29 mouse cellular contexts compared by ENCODE assay signal in genomic region chr9:32744288-32744687, GRCm38 (mm10).
A peak's percentile ranks its signal among the peaks of the same experiment; 100 is the strongest.
DNase-seq lines count a peak whose midpoint lies in the region; ATAC-seq and TF ChIP-seq lines count a peak whose summit lies in the region.
"Had no signal": no experiment of that assay in that cellular context is flagged by ENCODE, and none has a peak within 500 bp of the region (broad histone marks: within the 10 kb centered on the region; RNA-seq: fewer than 3 reads in every experiment).

No protein-coding gene starts in this region.

- H3K36me3 ChIP-seq in heart, adult 2 months (ENCODE audit: control insufficient read depth, insufficient read depth, low read length), result peaks cover 51% of the 10 kb centered on the region
- peaks cover 40% of the 10 kb centered on the region for H3K36me3 ChIP-seq in kidney, embryonic 15.5 days
- peaks cover 72% of the 10 kb centered on the region for H3K36me3 ChIP-seq in thymus, adult 2 months (ENCODE audit: control insufficient read depth, insufficient read depth, low read length)
- no peaks in the 10 kb centered on the region for H3K36me3 ChIP-seq in myocyte (ENCODE audit: control insufficient read depth, insufficient read depth)
- H3K36me3 ChIP-seq: embryonic facial prominence, embryonic 15.5 days; forebrain, embryonic 12.5 days; G1E; hindbrain, embryonic 10.5 days; hindbrain, embryonic 15.5 days; liver, embryonic 13.5 days; neural tube, embryonic 12.5 days had no signal

- DNase-seq in heart, adult 2 months, result no peak
- DNase-seq in heart, adult 9 months (ENCODE audit: low spot score in 2 of 2), result no peak
- DNase-seq in kidney, postnatal 4 days, result no peak
- no peak for DNase-seq in thymus, adult 2 months
- DNase-seq in thymus, adult 18-20 months, result no peak
- no peak for DNase-seq in natural killer cell, adult 2 months (ENCODE audit: low spot score in 2 of 2)
- DNase-seq: adrenal gland, postnatal 10 days; cerebellum, adult 8-10 months; cerebellum, postnatal 25 days; forebrain, postnatal 0 days; gastrocnemius, postnatal 14 days; kidney, adult 11 months; kidney, postnatal 36 days; left cerebral cortex, postnatal 4 days; liver, embryonic 13.5 days; lung, adult 2 months; lung, postnatal 10 days; midbrain, embryonic 14.5 days; right cerebral cortex, adult 18-20 months had no signal

- no peak for TF ChIP-seq EP300 in heart, adult 2 months (IDR thresholded peaks at IDR 0.05; ENCODE audit: insufficient read depth, low read depth, low read length)

- no peak for TF ChIP-seq CTCF in heart, adult 2 months (IDR thresholded peaks at IDR 0.05)
- TF ChIP-seq CTCF in thymus, adult 2 months (IDR thresholded peaks at IDR 0.05; ENCODE audit: borderline replicate concordance, control insufficient read depth, extremely low read depth, insufficient read depth, low read length, poor library complexity), result no peak

- no peaks in the 10 kb centered on the region; the same call in none of the 2 replicates for H3K79me2 ChIP-seq in heart, adult 2 months (replicated peaks; ENCODE audit: control insufficient read depth, insufficient read depth, low read length)
- no peaks in the 10 kb centered on the region for H3K79me2 ChIP-seq in myocyte (ENCODE audit: control insufficient read depth, insufficient read depth)

- no peaks in the 10 kb centered on the region for H3K27me3 ChIP-seq in heart, adult 2 months (ENCODE audit: control insufficient read depth, insufficient read depth, low read length)
- H3K27me3 ChIP-seq in kidney, embryonic 15.5 days, result no peaks in the 10 kb centered on the region
- H3K27me3 ChIP-seq in thymus, adult 2 months (ENCODE audit: control insufficient read depth, insufficient read depth, low read length), result no peaks in the 10 kb centered on the region
- no peaks in the 10 kb centered on the region for H3K27me3 ChIP-seq in myocyte (ENCODE audit: control insufficient read depth, insufficient read depth, insufficient read length)
- H3K27me3 ChIP-seq: embryonic facial prominence, embryonic 15.5 days; forebrain, embryonic 12.5 days; hindbrain, embryonic 15.5 days; liver, embryonic 13.5 days; neural tube, embryonic 12.5 days had no signal

- H3K9me3 ChIP-seq in kidney, embryonic 15.5 days (replicated peaks), result no peaks in the 10 kb centered on the region
- H3K9me3 ChIP-seq: embryonic facial prominence, embryonic 10.5 days; embryonic facial prominence, embryonic 15.5 days; forebrain, embryonic 12.5 days; hindbrain, embryonic 10.5 days; hindbrain, embryonic 15.5 days; liver, embryonic 13.5 days; neural tube, embryonic 12.5 days had no signal

- no peak overlapping the region for H3K4me2 ChIP-seq in kidney, embryonic 15.5 days
- H3K4me2 ChIP-seq in myocyte (ENCODE audit: low read depth), result no peak overlapping the region
- H3K4me2 ChIP-seq: embryonic facial prominence, embryonic 15.5 days; forebrain, embryonic 12.5 days; hindbrain, embryonic 15.5 days; liver, embryonic 13.5 days; neural tube, embryonic 12.5 days had no signal

- ATAC-seq in kidney, embryonic 15.5 days (replicated peaks; ENCODE audit: low FRiP score), result no peak
- ATAC-seq: forebrain, postnatal 0 days had no signal

- 45% methylated on average over 9 of the region's 9 CpGs for WGBS in heart, adult 2 months
- 70% methylated on average over 9 of the region's 9 CpGs for WGBS in kidney, embryonic 15.5 days
- 80% methylated on average over 9 of the region's 9 CpGs for WGBS in thymus, adult 2 months

- intact Hi-C loops in heart, adult 2 months (cut with DNase I), result loop anchor here (5.0 kb wide), 1 partner anchor 333 kb away; no protein-coding TSS in a partner anchor

- no peak for TF ChIP-seq POLR2A in heart, adult 2 months (IDR thresholded peaks at IDR 0.05; ENCODE audit: insufficient read depth, low read depth, low read length)
- no peak for TF ChIP-seq POLR2A in thymus, adult 2 months (IDR thresholded peaks at IDR 0.05; ENCODE audit: control insufficient read depth, extremely low read depth, insufficient read depth, low read length, poor library complexity)
- TF ChIP-seq POLR2A in myocyte (IDR thresholded peaks at IDR 0.05; ENCODE audit: insufficient read length, low read depth), result no peak

- H3K9ac ChIP-seq in heart, adult 2 months (ENCODE audit: low read depth, low read length), result no peak overlapping the region
- H3K9ac ChIP-seq in kidney, embryonic 15.5 days, result no peak overlapping the region
- H3K9ac ChIP-seq: embryonic facial prominence, embryonic 15.5 days; forebrain, embryonic 12.5 days; forebrain, postnatal 0 days; hindbrain, embryonic 15.5 days; liver, embryonic 13.5 days; neural tube, embryonic 12.5 days had no signal

- H3K27ac ChIP-seq in heart, adult 2 months, result peak overlapping the region; percentile 52
- peak overlapping the region; percentile 90 for H3K27ac ChIP-seq in kidney, embryonic 15.5 days
- peak overlapping the region; percentile 82 for H3K27ac ChIP-seq in thymus, adult 2 months (ENCODE audit: control insufficient read depth, insufficient read depth, low read length)
- H3K27ac ChIP-seq: embryonic facial prominence, embryonic 10.5 days; embryonic facial prominence, embryonic 15.5 days; forebrain, embryonic 12.5 days; hindbrain, embryonic 10.5 days; hindbrain, embryonic 15.5 days; liver, embryonic 13.5 days; macrophage; neural tube, embryonic 12.5 days had no signal

- H3ac ChIP-seq in myocyte (ENCODE audit: control insufficient read depth, insufficient read length), result no peak overlapping the region

- no peak overlapping the region for H3K4me3 ChIP-seq in heart, adult 2 months
- H3K4me3 ChIP-seq in kidney, embryonic 15.5 days (replicated peaks), result no peak overlapping the region
- H3K4me3 ChIP-seq in thymus, adult 2 months (ENCODE audit: control insufficient read depth, insufficient read depth, low read length), result no peak overlapping the region
- H3K4me3 ChIP-seq in myocyte, result no peak overlapping the region
- H3K4me3 ChIP-seq: embryonic facial prominence, embryonic 10.5 days; embryonic facial prominence, embryonic 15.5 days; forebrain, embryonic 12.5 days; hindbrain, embryonic 10.5 days; hindbrain, embryonic 15.5 days; liver, embryonic 13.5 days; neural tube, embryonic 12.5 days had no signal

- H3K4me1 ChIP-seq in heart, adult 2 months (ENCODE audit: control insufficient read depth, insufficient read depth, low read length), result peaks cover 42% of the 10 kb centered on the region
- H3K4me1 ChIP-seq in kidney, embryonic 15.5 days, result peaks cover 48% of the 10 kb centered on the region
- H3K4me1 ChIP-seq in thymus, adult 2 months (replicated peaks; ENCODE audit: control insufficient read depth, insufficient read depth, low read length), result peaks cover 60% of the 10 kb centered on the region
- H3K4me1 ChIP-seq: embryonic facial prominence, embryonic 15.5 days; forebrain, embryonic 12.5 days; hindbrain, embryonic 15.5 days; neural tube, embryonic 12.5 days had no signal

TF ChIP-seq in myocyte, 11 proteins besides CTCF, POLR2A, EP300 and RAD21:
- TF ChIP-seq CEBPB (IDR thresholded peaks at IDR 0.05; ENCODE audit: insufficient read depth, poor library complexity, severe bottlenecking) (no peak), MYOD1 (IDR thresholded peaks at IDR 0.05; ENCODE audit: control insufficient read depth in 1 of 3, insufficient read length in 2 of 3, low read depth in 2 of 3) (peak in 2 of 3 experiments; percentile 56 to 73), MYOG (IDR thresholded peaks at IDR 0.05; ENCODE audit: control insufficient read depth in 1 of 3, insufficient read depth in 1 of 3, insufficient read length in 2 of 3, low read depth in 2 of 3) (no peak)
